Mouse (Mus musculus) intestine, embryonic 14.5 days (tissue): Measurements from ENCODE around the gene Mtmr12. TPM values are rescaled to one million over a fixed set of nuclear protein-coding genes. Genes with fewer than 3 reads are reported as not detected.
A peak's percentile ranks its signal among the peaks of the same experiment; 100 is the strongest.
"Not testable (repeated sequence)": the region's sequence is repeated elsewhere in the genome, so short reads cannot be mapped to it uniquely, and the experiment has no call there.

Experiments used
- ATAC-seq: fragments of 200-750 bp; cut with Nextera tagmentation; replicated peaks from 2 replicates; pipeline ENCODE4 v1.8.0; 2017; ENCODE audit warnings: low read depth, moderate number of reproducible peaks, moderate TSS enrichment, moderate library complexity; ENCODE audit not compliant: low FRiP score, low TSS enrichment
- DNase-seq: peaks from one replicate; pipeline ENCODE4 v3.0.0-alpha.2; 2018; ENCODE audit warnings: low spot score
- H3K27ac ChIP-seq: fragments of 300-500 bp; sonication (generic); 2 replicates; pipeline ENCODE4 v1.5.1; 2014; ENCODE audit warnings: low read depth, mild to moderate bottlenecking, control low read depth
- H3K27me3 ChIP-seq: fragments of 300-500 bp; sonication (generic); replicated peaks from 2 replicates; pipeline ENCODE4 v1.6.1; 2014; ENCODE audit warnings: low read length, control low read depth; ENCODE audit not compliant: control insufficient read depth, insufficient read depth
- H3K36me3 ChIP-seq: fragments of 300-500 bp; sonication (generic); 2 replicates; pipeline ENCODE4 v1.6.1; 2014; ENCODE audit warnings: low read length, control low read depth; ENCODE audit not compliant: control insufficient read depth, insufficient read depth
- H3K4me1 ChIP-seq: fragments of 300-500 bp; sonication (generic); replicated peaks from 2 replicates; pipeline ENCODE4 v1.6.1; 2014; ENCODE audit warnings: low read length, control low read depth, mixed read lengths; ENCODE audit not compliant: control insufficient read depth, insufficient read depth
- H3K4me2 ChIP-seq: fragments of 300-500 bp; sonication (generic); 2 replicates; pipeline ENCODE4 v1.6.1; 2014; ENCODE audit warnings: low read length
- H3K4me3 ChIP-seq: fragments of 300-500 bp; sonication (generic); 2 replicates; pipeline ENCODE4 v1.5.1; 2014; ENCODE audit warnings: low read depth, low read length, control low read depth, mixed read lengths
- H3K9ac ChIP-seq: fragments of 300-500 bp; sonication (generic); 2 replicates; pipeline ENCODE4 v1.6.1; 2014; ENCODE audit warnings: mild to moderate bottlenecking, low read length
- H3K9me3 ChIP-seq: fragments of 300-500 bp; sonication (generic); 2 replicates; pipeline ENCODE4 v1.6.1; 2016; ENCODE audit warnings: low read length, control low read depth; ENCODE audit not compliant: control insufficient read depth
- WGBS: fragments of 180-500 bp; shearing (Covaris S2); extraction: QIAGEN DNeasy Blood & Tissue Kit; methylation state at CpG from one replicate; pipeline ENCODE4 v1.1.7; 2014; 5-methylcytosine and 5-hydroxymethylcytosine counted together
- polyA plus RNA-seq: library from polyadenylated mRNA; unstranded; fragments of >200 nt; fragmentation: Nextera tagmentation; extraction: Ambion mirVana; gene quantifications from 2 replicates; pipeline ENCODE4 v1.2.1, GENCODE M21; 2014

Gene Mtmr12
- polyA plus RNA-seq = 21.2 and 23.9 TPM in 2 replicates

GRCm38 (mm10) chr15:12204319-12205159 is at the start of gene Mtmr12:
Gene Mtmr12, plus strand, starts transcription at chr15:12205028.
- H3K27ac ChIP-seq = peak within 1 kb of the TSS; percentile 83
- DNase-seq = peak; percentile 99
- WGBS = under 1% methylated on average over 57 of the region's 58 CpGs
- ATAC-seq = peak; percentile 97
- H3K4me2 ChIP-seq = peak within 1 kb of the TSS; percentile 76
- H3K9me3 ChIP-seq = no peaks in the 10 kb centered on the region
- peak within 1 kb of the TSS; percentile 92 for H3K9ac ChIP-seq
- H3K4me1 ChIP-seq = peaks cover 17% of the 10 kb centered on the region; the same call in 1 of the 2 replicates
- H3K4me3 ChIP-seq = peak within 1 kb of the TSS; percentile 81
- H3K27me3 ChIP-seq = no peaks in the 10 kb centered on the region
- H3K36me3 ChIP-seq = no peaks in the 10 kb centered on the region

GRCm38 (mm10) chr15:12178126-12178525 is 26.7 kb upstream of the Mtmr12 start:
- peaks cover 90% of the 10 kb centered on the region for H3K36me3 ChIP-seq
- no peak overlapping the region for H3K4me2 ChIP-seq
- no peak overlapping the region for H3K9ac ChIP-seq
- H3K4me3 ChIP-seq = no peak overlapping the region
- ATAC-seq (no peak), DNase-seq (no peak)
- WGBS = 94% methylated on average over 5 of the region's 5 CpGs
- no peak overlapping the region for H3K27ac ChIP-seq
- no peaks in the 10 kb centered on the region for H3K4me1 ChIP-seq
- no peaks in the 10 kb centered on the region for H3K27me3 ChIP-seq
- H3K9me3 ChIP-seq = no peaks in the 10 kb centered on the region

DNA sequence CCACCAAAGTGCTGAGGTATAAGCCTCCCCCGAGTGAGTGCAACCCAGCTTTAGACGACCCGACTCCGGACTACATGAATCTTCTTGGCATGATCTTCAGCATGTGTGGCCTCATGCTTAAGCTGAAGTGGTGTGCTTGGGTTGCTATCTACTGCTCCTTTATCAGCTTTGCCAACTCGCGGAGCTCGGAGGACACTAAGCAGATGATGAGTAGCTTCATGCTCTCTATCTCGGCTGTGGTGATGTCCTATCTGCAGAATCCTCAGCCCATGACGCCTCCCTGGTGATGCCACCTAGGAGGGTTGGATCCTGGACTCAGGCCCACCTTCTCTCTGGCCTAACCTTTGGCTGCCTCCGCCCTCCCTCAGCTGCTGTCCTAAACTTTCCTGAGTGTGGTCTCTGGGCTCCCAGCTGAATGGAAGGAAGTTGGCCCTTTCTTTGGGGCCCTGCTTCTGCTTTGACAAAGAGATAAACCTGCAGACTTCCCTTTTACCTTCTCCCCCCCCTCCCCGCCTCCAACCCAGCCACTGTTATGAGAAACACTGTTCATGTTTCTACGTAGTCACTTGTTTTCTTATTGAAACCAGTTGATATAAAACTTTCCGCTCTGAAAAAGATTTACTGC is 23.5 kb upstream of the Mtmr12 start:
- H3K4me2 ChIP-seq, DNase-seq, ATAC-seq, H3K27ac ChIP-seq, H3K27me3 ChIP-seq, H3K4me3 ChIP-seq, H3K9ac ChIP-seq, H3K4me1 ChIP-seq, H3K9me3 ChIP-seq: not testable (repeated sequence)
- 91% methylated on average over 12 of the region's 13 CpGs for WGBS
- H3K36me3 ChIP-seq = peaks cover 86% of the 10 kb centered on the region

GRCm38 (mm10) chr15:12193880-12194816 is 10.7 kb upstream of the Mtmr12 start:
- no peaks in the 10 kb centered on the region for H3K27me3 ChIP-seq
- 30% methylated on average over 25 of the region's 25 CpGs for WGBS
- peak overlapping the region; percentile 16; the same call in 1 of the 2 replicates for H3K4me3 ChIP-seq
- H3K27ac ChIP-seq = peak overlapping the region; percentile 82
- H3K4me1 ChIP-seq = peaks cover 20% of the 10 kb centered on the region
- H3K4me2 ChIP-seq = peak overlapping the region; percentile 38
- peak overlapping the region; percentile 18; the same call in 1 of the 2 replicates for H3K9ac ChIP-seq
- DNase-seq (peak; percentile 71), ATAC-seq (peak; percentile 79)
- no peaks in the 10 kb centered on the region for H3K36me3 ChIP-seq
- H3K9me3 ChIP-seq = no peaks in the 10 kb centered on the region

GRCm38 (mm10) chr15:12194817-12195735 is 9.8 kb upstream of the Mtmr12 start:
- Histone ChIP-seq H3K4me3 (peak overlapping the region; percentile 16; the same call in 1 of the 2 replicates), H3K9ac (no peak overlapping the region), H3K27me3 (no peaks in the 10 kb centered on the region), H3K27ac (peak overlapping the region; percentile 82), H3K36me3 (no peaks in the 10 kb centered on the region), H3K9me3 (no peaks in the 10 kb centered on the region), H3K4me1 (peaks cover 20% of the 10 kb centered on the region), H3K4me2 (peak overlapping the region; percentile 38)
- WGBS = 40% methylated on average over 20 of the region's 20 CpGs
- DNase-seq = no peak
- ATAC-seq = no peak

- WGBS = 85% methylated on average over 6 of the region's 6 CpGs
- no peak overlapping the region for H3K27ac ChIP-seq
- peaks cover 20% of the 10 kb centered on the region for H3K4me1 ChIP-seq
- H3K4me2 ChIP-seq = no peak overlapping the region
- no peaks in the 10 kb centered on the region for H3K27me3 ChIP-seq
- no peak for DNase-seq
- no peak overlapping the region for H3K9ac ChIP-seq
- no peak overlapping the region for H3K4me3 ChIP-seq
- no peaks in the 10 kb centered on the region for H3K9me3 ChIP-seq
- H3K36me3 ChIP-seq = no peaks in the 10 kb centered on the region
- no peak for ATAC-seq
Measured at GRCm38 (mm10) chr15:12195966-12196365, 8.9 kb upstream of the Mtmr12 start.

DNA sequence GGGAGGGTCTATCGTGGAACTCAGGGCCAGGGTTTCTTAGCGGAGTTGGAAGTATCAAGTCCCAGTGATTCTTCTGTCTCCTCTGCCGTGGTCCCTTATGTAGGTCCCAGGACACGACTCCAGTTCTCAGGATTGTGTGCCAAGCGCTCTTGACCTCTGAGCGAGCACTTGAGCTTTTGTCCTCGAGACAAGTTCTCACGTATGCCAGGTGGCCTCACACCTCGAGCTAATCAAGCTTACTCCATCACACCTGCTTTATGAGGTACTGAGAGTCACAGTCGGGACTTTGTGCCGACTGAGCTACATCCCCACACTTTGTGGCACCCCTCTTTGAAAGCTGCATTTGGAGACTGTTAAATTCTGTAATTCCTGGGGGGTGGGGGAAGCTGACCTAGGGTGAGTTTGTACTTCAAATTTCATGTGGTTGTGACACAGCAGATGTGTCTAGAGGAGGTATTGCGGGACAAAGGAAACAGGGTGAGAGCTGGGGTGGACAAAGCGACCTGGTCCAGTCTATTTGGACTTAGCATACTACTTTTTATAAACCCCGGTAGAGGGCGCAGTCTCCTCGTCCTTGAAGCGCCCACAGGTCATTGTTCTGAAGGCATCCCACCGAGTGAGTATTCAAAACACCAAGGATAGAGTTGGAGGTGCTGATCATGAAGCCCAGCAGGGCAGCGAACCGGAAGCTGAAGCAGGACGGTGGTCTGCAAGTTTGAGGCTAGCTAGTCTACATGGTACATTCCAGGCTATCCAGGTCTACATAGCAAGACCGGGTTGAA is 8.2 kb upstream of the Mtmr12 start:
- H3K4me1 ChIP-seq = peaks cover 20% of the 10 kb centered on the region
- H3K9me3 ChIP-seq = no peaks in the 10 kb centered on the region
- H3K27ac ChIP-seq = no peak overlapping the region
- 37% methylated on average over 22 of the region's 22 CpGs for WGBS
- ATAC-seq (peak; percentile 63), DNase-seq (peak; percentile 73)
- H3K36me3 ChIP-seq = no peaks in the 10 kb centered on the region
- no peak overlapping the region for H3K4me2 ChIP-seq
- no peak overlapping the region for H3K9ac ChIP-seq
- H3K27me3 ChIP-seq = no peaks in the 10 kb centered on the region
- H3K4me3 ChIP-seq = no peak overlapping the region
